Mouse (Mus musculus) cerebellum, adult 2 months (tissue): ENCODE measurements around the gene Tubgcp3. TPM values are rescaled to one million over a fixed set of nuclear protein-coding genes. Genes with fewer than 3 reads are reported as not detected.

ENCODE experiments used
- DNase-seq, 2 experiments: peaks; one replicate each; pipeline ENCODE4 v3.0.0; 2021
- H3K27ac ChIP-seq: fragments of 200-500 bp; 2 replicates; pipeline ENCODE4 v1.5.1; 2012; ENCODE audit warnings: low read length, control low read depth, inconsistent platforms; ENCODE audit not compliant: insufficient read depth
- H3K27me3 ChIP-seq: fragments of 200-500 bp; 2 replicates; pipeline ENCODE4 v1.6.1; 2012; ENCODE audit warnings: inconsistent platforms, mild to moderate bottlenecking, low read length, moderate library complexity; ENCODE audit not compliant: control insufficient read depth, insufficient read depth
- H3K4me1 ChIP-seq: fragments of 200-500 bp; 2 replicates; pipeline ENCODE4 v1.6.1; 2011; ENCODE audit warnings: low read length; ENCODE audit not compliant: control insufficient read depth, insufficient read depth
- H3K4me3 ChIP-seq: fragments of 200-500 bp; replicated peaks from 2 replicates; pipeline ENCODE3; 2011; ENCODE audit warnings: mild to moderate bottlenecking, low read depth, low read length, control low read depth; ENCODE audit not compliant: insufficient read depth
- CTCF ChIP-seq: fragments of 200-500 bp; IDR thresholded peaks from 2 replicates; pipeline ENCODE4 v1.5.1; 2011; ENCODE audit warnings: low read depth, mild to moderate bottlenecking, control low read depth, low read length, moderate library complexity, borderline replicate concordance; ENCODE audit not compliant: insufficient read depth
- POLR2A ChIP-seq: fragments of 200-500 bp; IDR thresholded peaks from 2 replicates; pipeline ENCODE4 v1.6.1; 2011; ENCODE audit warnings: low read length, control low read depth, borderline replicate concordance; ENCODE audit not compliant: insufficient read depth
- WGBS: fragments of 180-500 bp; shearing (Covaris S2); methylation state at CpG from one replicate; pipeline ENCODE4 v1.1.7; 2018; 5-methylcytosine and 5-hydroxymethylcytosine counted together
- polyA plus RNA-seq: library from polyadenylated mRNA; depleted of rRNA; stranded (reverse); fragments of >200 nt; gene quantifications from 2 replicates; pipeline ENCODE4 v1.2.3, GENCODE M21; 2012

Gene Tubgcp3
- polyA plus RNA-seq, 1 experiment: 56.0 TPM

- no peak for DNase-seq
- Histone ChIP-seq H3K27ac (no peak overlapping the region), H3K4me1 (no peaks in the 10 kb centered on the region), H3K4me3 (no peak overlapping the region), H3K27me3 (no peaks in the 10 kb centered on the region)
- TF ChIP-seq POLR2A: no peak
- no peak for TF ChIP-seq CTCF
- WGBS: 94% methylated on average over 16 of the region's 16 CpGs
Measured at GRCm38 (mm10) chr8:12657411-12657810, 14.6 kb downstream of the Tubgcp3 start.

GRCm38 (mm10) chr8:12651246-12651645, 20.8 kb downstream of the Tubgcp3 start:
- H3K4me1 ChIP-seq: peaks cover 5% of the 10 kb centered on the region
- no peak for DNase-seq
- 83% methylated on average over 4 of the region's 4 CpGs for WGBS
- no peaks in the 10 kb centered on the region for H3K27me3 ChIP-seq
- H3K4me3 ChIP-seq: no peak overlapping the region
- no peak overlapping the region for H3K27ac ChIP-seq
- TF ChIP-seq POLR2A: no peak
- TF ChIP-seq CTCF: no peak

GRCm38 (mm10) chr8:12650495-12650894, 21.6 kb downstream of the Tubgcp3 start:
- no peaks in the 10 kb centered on the region for H3K27me3 ChIP-seq
- H3K4me1 ChIP-seq: peaks cover 8% of the 10 kb centered on the region
- H3K4me3 ChIP-seq: no peak overlapping the region
- no peak for DNase-seq
- no peak overlapping the region for H3K27ac ChIP-seq
- TF ChIP-seq POLR2A (no peak), CTCF (no peak)
- WGBS: 65% methylated on average over 4 of the region's 4 CpGs

GRCm38 (mm10) chr8:12648951-12649350, 23.1 kb downstream of the Tubgcp3 start:
- DNase-seq: no peak
- TF ChIP-seq CTCF (no peak), POLR2A (no peak)
- Histone ChIP-seq H3K4me1 (peaks cover 8% of the 10 kb centered on the region), H3K27me3 (no peaks in the 10 kb centered on the region), H3K4me3 (no peak overlapping the region), H3K27ac (no peak overlapping the region)
- 85% methylated on average over 4 of the region's 4 CpGs for WGBS

GRCm38 (mm10) chr8:12646536-12646935, 25.5 kb downstream of the Tubgcp3 start:
- Histone ChIP-seq H3K27ac (no peak overlapping the region), H3K4me1 (peaks cover 8% of the 10 kb centered on the region), H3K4me3 (no peak overlapping the region), H3K27me3 (no peaks in the 10 kb centered on the region)
- WGBS: 57% methylated on average over 4 of the region's 4 CpGs
- DNase-seq: no peak
- no peak for TF ChIP-seq CTCF
- no peak for TF ChIP-seq POLR2A

- Histone ChIP-seq H3K4me1 (peaks cover 8% of the 10 kb centered on the region), H3K4me3 (no peak overlapping the region), H3K27me3 (no peaks in the 10 kb centered on the region), H3K27ac (no peak overlapping the region)
- TF ChIP-seq CTCF (no peak), POLR2A (no peak)
- WGBS: 84% methylated on average over 7 of the region's 7 CpGs
- DNase-seq: no peak
Measured at GRCm38 (mm10) chr8:12644894-12645293, 27.2 kb downstream of the Tubgcp3 start.

GRCm38 (mm10) chr8:12644341-12644740, 27.7 kb downstream of the Tubgcp3 start:
- Histone ChIP-seq H3K27ac (no peak overlapping the region), H3K27me3 (no peaks in the 10 kb centered on the region), H3K4me3 (no peak overlapping the region), H3K4me1 (peaks cover 8% of the 10 kb centered on the region)
- no peak for TF ChIP-seq CTCF
- TF ChIP-seq POLR2A: no peak
- 90% methylated on average over 8 of the region's 8 CpGs for WGBS
- no peak for DNase-seq

- 88% methylated on average over 6 of the region's 6 CpGs for WGBS
- no peak overlapping the region for H3K4me3 ChIP-seq
- no peak for DNase-seq
- H3K27me3 ChIP-seq: no peaks in the 10 kb centered on the region
- no peak for TF ChIP-seq POLR2A
- no peak for TF ChIP-seq CTCF
- H3K4me1 ChIP-seq: peaks cover 6% of the 10 kb centered on the region
- no peak overlapping the region for H3K27ac ChIP-seq
Measured at GRCm38 (mm10) chr8:12641527-12641926, 30.5 kb downstream of the Tubgcp3 start.

GRCm38 (mm10) chr8:12638446-12638845, 33.6 kb downstream of the Tubgcp3 start:
- DNase-seq: no peak
- 87% methylated on average over 11 of the region's 11 CpGs for WGBS

More at GRCm38 (mm10) chr8:12638446-12638845, 33.6 kb downstream of the Tubgcp3 start:
- Histone ChIP-seq H3K27me3 (no peaks in the 10 kb centered on the region), H3K27ac (no peak overlapping the region), H3K4me1 (no peaks in the 10 kb centered on the region), H3K4me3 (no peak overlapping the region)
- TF ChIP-seq POLR2A (no peak), CTCF (no peak)
